Mouse (Mus musculus) MEL (cell line): ENCODE results near the gene Zdhhc6. TPM values are rescaled to one million over a fixed set of nuclear protein-coding genes. Genes with fewer than 3 reads are reported as not detected.

Source experiments
- DNase-seq: peaks from one replicate; pipeline ENCODE4 v3.0.0; 2011; ENCODE audit warnings: low read depth, low spot score
- H3K27ac ChIP-seq: 2 replicates; pipeline ENCODE4 v1.5.1; 2012; ENCODE audit warnings: low read depth, mild to moderate bottlenecking, control low read depth, low read length, moderate library complexity; ENCODE audit not compliant: control insufficient read depth
- H3K27me3 ChIP-seq, 2 experiments: fragments of 150-350 bp in 1 of 2; sonication (generic) in 1 of 2; 2 replicates each; pipeline ENCODE4 v1.6.1; 2012; ENCODE audit warnings: low read length in 2 of 2, mild to moderate bottlenecking in 2 of 2, improper control_type of control experiment in 1 of 2, moderate library complexity in 1 of 2; ENCODE audit not compliant: insufficient read depth in 2 of 2, control insufficient read depth in 1 of 2
- H3K36me3 ChIP-seq, 2 experiments: 2 replicates each; pipeline ENCODE4 v1.6.1; 2012 to 2014; ENCODE audit warnings: low read length in 2 of 2, improper control_type of control experiment in 1 of 2, inconsistent platforms in 1 of 2, mild to moderate bottlenecking in 1 of 2; ENCODE audit not compliant: insufficient read depth in 2 of 2, control insufficient read depth in 1 of 2
- H3K4me1 ChIP-seq, 2 experiments: fragments of 150-350 bp in 1 of 2; sonication (generic) in 1 of 2; 2 replicates each; pipeline ENCODE4 v1.6.1; 2012; ENCODE audit warnings: low read length in 2 of 2, improper control_type of control experiment in 1 of 2, mild to moderate bottlenecking in 1 of 2; ENCODE audit not compliant: insufficient read depth in 2 of 2, control insufficient read depth in 1 of 2
- H3K4me3 ChIP-seq, 2 experiments: fragments of 150-350 bp in 1 of 2; sonication (generic) in 1 of 2; 2 replicates each; pipeline ENCODE4 v1.5.1; 2012; ENCODE audit warnings: low read depth in 2 of 2, low read length in 2 of 2, mild to moderate bottlenecking in 2 of 2, moderate library complexity in 2 of 2, control low read depth in 1 of 2, improper control_type of control experiment in 1 of 2; ENCODE audit not compliant: control insufficient read depth in 1 of 2, insufficient read depth in 1 of 2
- H3K79me2 ChIP-seq: 2 replicates; pipeline ENCODE4 v1.6.1; 2012; ENCODE audit warnings: mild to moderate bottlenecking, low read length, moderate library complexity; ENCODE audit not compliant: control insufficient read depth, poor library complexity, insufficient read depth
- H3K9ac ChIP-seq: 2 replicates; pipeline ENCODE4 v1.6.1; 2012; ENCODE audit warnings: low read depth, mild to moderate bottlenecking, control low read depth, low read length, moderate library complexity; ENCODE audit not compliant: control insufficient read depth, poor library complexity, severe bottlenecking
- H3K9me3 ChIP-seq: fragments of 150-350 bp; sonication (generic); replicated peaks from 2 replicates; pipeline ENCODE4 v1.6.1; 2012; ENCODE audit warnings: mild to moderate bottlenecking, low read length, improper control_type of control experiment, moderate library complexity; ENCODE audit not compliant: insufficient read depth
- BHLHE40 ChIP-seq: IDR thresholded peaks from 2 replicates; pipeline ENCODE4 v1.6.1; 2012; ENCODE audit warnings: low read depth, mild to moderate bottlenecking, inconsistent platforms, low read length, improper control_type of control experiment, borderline replicate concordance
- CHD1 ChIP-seq: IDR thresholded peaks from 2 replicates; pipeline ENCODE4 v1.6.1; 2012; ENCODE audit warnings: low read depth, mild to moderate bottlenecking, inconsistent platforms, low read length, improper control_type of control experiment
- CTCF ChIP-seq, 3 experiments: IDR thresholded peaks in 2 of 3; conservative IDR thresholded peaks in 1 of 3; 2 replicates each; pipeline ENCODE4 v1.5.1; 2011 to 2012; ENCODE audit warnings: low read length in 3 of 3, low read depth in 2 of 3, mild to moderate bottlenecking in 2 of 3, improper control_type of control experiment in 1 of 3, inconsistent platforms in 1 of 3, mixed read lengths in 1 of 3, moderate library complexity in 1 of 3; ENCODE audit not compliant: control insufficient read depth in 1 of 3, insufficient read depth in 1 of 3, poor library complexity in 1 of 3, severe bottlenecking in 1 of 3
- E2F4 ChIP-seq: IDR thresholded peaks from 2 replicates; pipeline ENCODE4 v1.6.1; 2011; ENCODE audit warnings: low read depth, low read length, improper control_type of control experiment, borderline replicate concordance
- ELF1 ChIP-seq: IDR thresholded peaks from 2 replicates; pipeline ENCODE4 v1.6.1; 2014; ENCODE audit warnings: low read depth, mild to moderate bottlenecking, inconsistent platforms, low read length, improper control_type of control experiment, moderate library complexity
- EP300 ChIP-seq, 2 experiments: IDR thresholded peaks; 2 replicates each; pipeline ENCODE4 v1.6.1; 2011; ENCODE audit warnings: improper control_type of control experiment in 2 of 2, low read length in 2 of 2, low read depth in 1 of 2, mild to moderate bottlenecking in 1 of 2
- ETS1 ChIP-seq: IDR thresholded peaks from 2 replicates; pipeline ENCODE4 v1.6.1; 2012; ENCODE audit warnings: low read depth, mild to moderate bottlenecking, inconsistent platforms, low read length, improper control_type of control experiment, moderate library complexity
- GABPA ChIP-seq: IDR thresholded peaks from 2 replicates; pipeline ENCODE4 v1.6.1; 2012; ENCODE audit warnings: low read depth, mild to moderate bottlenecking, inconsistent platforms, low read length, improper control_type of control experiment, moderate library complexity
- HCFC1 ChIP-seq: IDR thresholded peaks from 2 replicates; pipeline ENCODE4 v1.6.1; 2012; ENCODE audit warnings: low read depth, mild to moderate bottlenecking, inconsistent platforms, low read length, improper control_type of control experiment, moderate library complexity
- JUND ChIP-seq: IDR thresholded peaks from 2 replicates; pipeline ENCODE4 v1.6.1; 2011; ENCODE audit warnings: low read depth, mild to moderate bottlenecking, improper control_type of control experiment, low read length
- KAT2A ChIP-seq: conservative IDR thresholded peaks from 2 replicates; pipeline ENCODE4 v1.6.1; 2012; ENCODE audit warnings: low read depth, low read length, improper control_type of control experiment, inconsistent platforms
- MAFK ChIP-seq: IDR thresholded peaks from 2 replicates; pipeline ENCODE4 v1.6.1; 2011; ENCODE audit warnings: low read depth, mild to moderate bottlenecking, low read length, improper control_type of control experiment, borderline replicate concordance
- MAX ChIP-seq: IDR thresholded peaks from 2 replicates; pipeline ENCODE4 v1.6.1; 2011; ENCODE audit warnings: low read length, improper control_type of control experiment
- MAZ ChIP-seq: IDR thresholded peaks from 2 replicates; pipeline ENCODE4 v1.6.1; 2012; ENCODE audit warnings: low read depth, mild to moderate bottlenecking, inconsistent platforms, low read length, improper control_type of control experiment
- MEF2A ChIP-seq: IDR thresholded peaks from 2 replicates; pipeline ENCODE4 v1.6.1; 2014; ENCODE audit warnings: low read depth, mild to moderate bottlenecking, inconsistent platforms, low read length, improper control_type of control experiment; ENCODE audit not compliant: poor library complexity, insufficient replicate concordance, severe bottlenecking; ENCODE audit errors: extremely low read depth
- MXI1 ChIP-seq: IDR thresholded peaks from 2 replicates; pipeline ENCODE4 v1.6.1; 2011; ENCODE audit warnings: mild to moderate bottlenecking, low read depth, low read length, improper control_type of control experiment
- MYB ChIP-seq: IDR thresholded peaks from 2 replicates; pipeline ENCODE4 v1.6.1; 2011; ENCODE audit warnings: mild to moderate bottlenecking, low read depth, low read length, improper control_type of control experiment
- MYC ChIP-seq: IDR thresholded peaks from 2 replicates; pipeline ENCODE4 v1.6.1; 2011; ENCODE audit warnings: low read depth, mild to moderate bottlenecking, low read length, improper control_type of control experiment, moderate library complexity
- NELFE ChIP-seq: IDR thresholded peaks from 2 replicates; pipeline ENCODE4 v1.6.1; 2011; ENCODE audit warnings: low read depth, low read length, improper control_type of control experiment
- NRF1 ChIP-seq: IDR thresholded peaks from 2 replicates; pipeline ENCODE4 v1.6.1; 2014; ENCODE audit warnings: low read depth, mild to moderate bottlenecking, inconsistent platforms, low read length, improper control_type of control experiment, moderate library complexity; ENCODE audit not compliant: poor library complexity, insufficient read depth, severe bottlenecking
- POLR2A ChIP-seq, 2 experiments: IDR thresholded peaks; 2 replicates each; pipeline ENCODE4 v1.6.1; 2011 to 2012; ENCODE audit warnings: low read length in 2 of 2, mild to moderate bottlenecking in 2 of 2, control low read depth in 1 of 2, improper control_type of control experiment in 1 of 2, low read depth in 1 of 2, moderate library complexity in 1 of 2; ENCODE audit not compliant: control insufficient read depth in 1 of 2, insufficient read depth in 1 of 2, poor library complexity in 1 of 2
- POLR2AphosphoS2 ChIP-seq: IDR thresholded peaks from 2 replicates; pipeline ENCODE4 v1.6.1; 2011; ENCODE audit warnings: low read length, improper control_type of control experiment
- POLR2AphosphoS5 ChIP-seq: IDR thresholded peaks from 2 replicates; pipeline ENCODE4 v1.6.1; 2012; ENCODE audit warnings: low read depth, borderline replicate concordance, mild to moderate bottlenecking, inconsistent platforms, low read length, moderate library complexity, mixed read lengths
- RAD21 ChIP-seq: IDR thresholded peaks from 2 replicates; pipeline ENCODE4 v1.6.1; 2011; ENCODE audit warnings: mild to moderate bottlenecking, low read depth, low read length, improper control_type of control experiment
- RCOR1 ChIP-seq: IDR thresholded peaks from 2 replicates; pipeline ENCODE4 v1.6.1; 2012; ENCODE audit warnings: low read depth, mild to moderate bottlenecking, inconsistent platforms, low read length, improper control_type of control experiment
- SIN3A ChIP-seq: IDR thresholded peaks from 2 replicates; pipeline ENCODE4 v1.6.1; 2012; ENCODE audit warnings: low read length, improper control_type of control experiment, inconsistent platforms
- TAL1 ChIP-seq: IDR thresholded peaks from 2 replicates; pipeline ENCODE4 v1.6.1; 2012; ENCODE audit warnings: mild to moderate bottlenecking, inconsistent platforms, low read length, moderate library complexity, mixed read lengths
- TBP ChIP-seq: IDR thresholded peaks from 2 replicates; pipeline ENCODE4 v1.8.0; 2011; ENCODE audit warnings: low read depth, low read length, improper control_type of control experiment
- TCF12 ChIP-seq: IDR thresholded peaks from 2 replicates; pipeline ENCODE4 v1.6.1; 2014; ENCODE audit warnings: low read depth, mild to moderate bottlenecking, inconsistent platforms, low read length, improper control_type of control experiment, moderate library complexity
- UBTF ChIP-seq: IDR thresholded peaks from 2 replicates; pipeline ENCODE4 v1.6.1; 2012; ENCODE audit warnings: low read depth, mild to moderate bottlenecking, inconsistent platforms, low read length, improper control_type of control experiment, moderate library complexity, borderline replicate concordance; ENCODE audit not compliant: insufficient read depth
- USF1 ChIP-seq: IDR thresholded peaks from 2 replicates; pipeline ENCODE4 v1.6.1; 2014; ENCODE audit warnings: low read depth, mild to moderate bottlenecking, inconsistent platforms, low read length, improper control_type of control experiment, moderate library complexity
- ZC3H11A ChIP-seq: IDR thresholded peaks from 2 replicates; pipeline ENCODE4 v1.6.1; 2012; ENCODE audit warnings: low read depth, mild to moderate bottlenecking, inconsistent platforms, low read length, improper control_type of control experiment
- ZKSCAN1 ChIP-seq: IDR thresholded peaks from 2 replicates; pipeline ENCODE4 v1.6.1; 2012; ENCODE audit warnings: low read depth, mild to moderate bottlenecking, inconsistent platforms, low read length, improper control_type of control experiment, moderate library complexity
- ZMIZ1 ChIP-seq: IDR thresholded peaks from 2 replicates; pipeline ENCODE4 v1.6.1; 2012; ENCODE audit warnings: low read depth, mild to moderate bottlenecking, inconsistent platforms, low read length, improper control_type of control experiment, moderate library complexity
- ZNF384 ChIP-seq: IDR thresholded peaks from 2 replicates; pipeline ENCODE4 v1.6.1; 2012; ENCODE audit warnings: low read depth, mild to moderate bottlenecking, inconsistent platforms, low read length, improper control_type of control experiment
- polyA plus RNA-seq, 2 experiments: library from polyadenylated mRNA; stranded (reverse) in 1 of 2; unstranded in 1 of 2; fragments of >175 nt in 1 of 2; fragments of >200 nt in 1 of 2; gene quantifications; 2 replicates each; pipeline versions ENCODE4 v1.2.1 to v1.2.4; 2012; ENCODE audit warnings: low replicate concordance in 2 of 2, low read depth in 1 of 2; ENCODE audit not compliant: insufficient read length in 2 of 2, insufficient read depth in 1 of 2, missing spikeins in 1 of 2
- total RNA-seq: library from RNA; depleted of rRNA; stranded (reverse); fragments of 300-350 nt; gene quantifications from 2 replicates; pipeline ENCODE4 v1.2.3, GENCODE M21; 2012

Gene Zdhhc6
- total and polyA plus RNA-seq, 3 experiments: 95.6 to 114 (median 109) TPM

DNA sequence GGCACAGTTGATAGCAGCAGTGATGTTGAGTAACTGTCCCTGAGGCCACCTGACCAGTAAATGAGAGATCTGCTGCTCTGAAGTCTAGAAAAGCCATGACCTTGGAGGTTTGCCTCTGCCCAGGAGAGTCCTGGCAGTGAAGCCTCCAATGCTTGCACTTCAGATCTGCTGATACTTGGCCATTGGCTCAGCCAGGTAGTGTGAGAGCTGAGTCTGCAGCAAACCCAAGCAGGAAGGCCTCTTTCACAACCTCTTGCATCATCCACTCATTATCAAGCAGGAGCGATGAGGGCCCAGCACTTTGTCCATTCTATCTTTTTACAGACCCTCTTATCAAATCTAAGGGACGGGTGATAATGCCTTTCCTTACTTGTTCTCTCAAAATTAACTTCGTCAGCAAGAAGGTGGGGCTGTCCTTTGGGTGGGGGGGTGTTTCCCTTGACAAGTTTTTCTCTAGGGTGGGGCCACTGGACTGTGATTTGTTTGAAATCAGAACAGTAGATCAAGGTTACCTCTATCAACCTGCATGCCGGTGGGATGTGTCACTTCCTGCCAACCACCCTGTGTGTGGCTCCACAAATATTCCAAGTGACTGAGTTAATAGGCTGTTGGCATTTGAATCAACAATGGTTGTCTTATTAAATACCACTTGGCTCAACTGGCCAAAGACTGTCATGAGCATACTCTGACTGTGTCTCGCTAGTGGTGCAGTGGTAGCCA is 58.0 kb downstream of the Zdhhc6 start:
- peak; percentile 76 for DNase-seq
- H3K9ac ChIP-seq: peak overlapping the region; percentile 29
- no peak overlapping the region for H3K4me3 ChIP-seq
- H3K4me1 ChIP-seq: peaks cover 31 to 35% of the 10 kb centered on the region in 2 experiments
- H3K9me3 ChIP-seq: no peaks in the 10 kb centered on the region
- peaks cover 18 to 45% of the 10 kb centered on the region in 2 experiments for H3K36me3 ChIP-seq
- peak overlapping the region; percentile 73 for H3K27ac ChIP-seq
- peaks cover 80% of the 10 kb centered on the region for H3K79me2 ChIP-seq
- no peaks in the 10 kb centered on the region for H3K27me3 ChIP-seq
- TF ChIP-seq GABPA: no peak
- TF ChIP-seq NELFE: no peak
- TF ChIP-seq ZNF384: no peak
- TF ChIP-seq KAT2A: peak; percentile 35; the same call in 1 of the 2 replicates
- TF ChIP-seq EP300 (IDR thresholded peaks at IDR 0.05; ENCODE audit: low read depth in 1 of 2, low read length in 2 of 2): peak in 1 of 2 experiments; percentile 77; a peak in 1 of 4 replicates
- no peak for TF ChIP-seq E2F4
- no peak for TF ChIP-seq CHD1
- peak; percentile 23; the same call in 1 of the 2 replicates for TF ChIP-seq NRF1
- peak; percentile 44; the same call in 1 of the 2 replicates for TF ChIP-seq USF1
- TF ChIP-seq ZC3H11A: no peak
- TF ChIP-seq TBP: no peak
- peak; percentile 67; the same call in 1 of the 2 replicates for TF ChIP-seq TCF12
- TF ChIP-seq MYC: no peak
- TF ChIP-seq RAD21: no peak
- no peak for TF ChIP-seq ZKSCAN1
- TF ChIP-seq JUND: no peak
- no peak for TF ChIP-seq MYB
- TF ChIP-seq ZMIZ1: no peak
- TF ChIP-seq POLR2A (IDR thresholded peaks at IDR 0.05; ENCODE audit: control insufficient read depth in 1 of 2, insufficient read depth in 1 of 2, low read depth in 1 of 2, low read length in 2 of 2, poor library complexity in 1 of 2): 0 out of 4 replicates have a peak, but pooled peaks of 1 of the 2 experiments have one; percentile 20
- no peak for TF ChIP-seq CTCF (IDR thresholded peaks at IDR 0.05 in 2 of 3, conservative IDR thresholded peaks at IDR 0.05 in 1 of 3; ENCODE audit: control insufficient read depth in 1 of 3, insufficient read depth in 1 of 3, low read depth in 2 of 3, low read length in 3 of 3, poor library complexity in 1 of 3, severe bottlenecking in 1 of 3)
- TF ChIP-seq RCOR1: peak; percentile 83
- no peak for TF ChIP-seq MAZ
- TF ChIP-seq BHLHE40: peak; percentile 16; the same call in 1 of the 2 replicates
- peak; percentile 34; the same call in 1 of the 2 replicates for TF ChIP-seq POLR2AphosphoS2
- TF ChIP-seq SIN3A: 0 out of 2 replicates have a peak, but pooled peaks have one; percentile 42
- TF ChIP-seq TAL1: no peak
- TF ChIP-seq ETS1: peak; percentile 81
- TF ChIP-seq UBTF: no peak
- no peak; the same call in 1 of the 2 replicates for TF ChIP-seq ELF1
- TF ChIP-seq MAX: no peak
- no peak for TF ChIP-seq MEF2A
- TF ChIP-seq MAFK: no peak
- TF ChIP-seq POLR2AphosphoS5: no peak
- no peak for TF ChIP-seq HCFC1
- TF ChIP-seq MXI1: no peak; the same call in 1 of the 2 replicates
